9 mouse cellular contexts compared by ENCODE assay signal in genomic region chr19:34772775-34773174, GRCm38 (mm10). TPM values are rescaled to one million over a fixed set of nuclear protein-coding genes. Genes with fewer than 3 reads are reported as not detected.
DNase-seq lines count a peak whose midpoint lies in the region; ATAC-seq lines count a peak whose summit lies in the region.
"Had no signal": no experiment of that assay in that cellular context is flagged by ENCODE, and none has a peak within 500 bp of the region (broad histone marks: within the 10 kb centered on the region; RNA-seq: fewer than 3 reads in every experiment).

No protein-coding gene starts in this region.

- ATAC-seq in intestine, embryonic 14.5 days (replicated peaks; ENCODE audit: low FRiP score, low TSS enrichment, low read depth), result 0 out of 2 replicates have a peak, but pooled peaks have one; percentile 36
- no peak for ATAC-seq in activated CD4-positive, CD25-positive, alpha-beta regulatory T cell, adult 4 months

- 23% methylated on average over 6 of the region's 6 CpGs for WGBS in intestine, embryonic 14.5 days

- H3K4me3 ChIP-seq in intestine, embryonic 14.5 days (ENCODE audit: low read depth, low read length), result no peak overlapping the region
- H3K4me3 ChIP-seq: heart, embryonic 13.5 days had no signal

- no peaks in the 10 kb centered on the region for H3K9me3 ChIP-seq in intestine, embryonic 14.5 days (ENCODE audit: control insufficient read depth, low read length)
- H3K9me3 ChIP-seq: heart, embryonic 13.5 days had no signal

- H3K27me3 ChIP-seq in intestine, embryonic 14.5 days (replicated peaks; ENCODE audit: control insufficient read depth, insufficient read depth, low read length), result no peaks in the 10 kb centered on the region
- H3K27me3 ChIP-seq: heart, embryonic 13.5 days had no signal

- H3K4me1 ChIP-seq in intestine, embryonic 14.5 days (replicated peaks; ENCODE audit: control insufficient read depth, insufficient read depth, low read length), result no peaks in the 10 kb centered on the region
- H3K4me1 ChIP-seq: heart, embryonic 13.5 days had no signal

- H3K36me3 ChIP-seq in intestine, embryonic 14.5 days (ENCODE audit: control insufficient read depth, insufficient read depth, low read length), result no peaks in the 10 kb centered on the region
- H3K36me3 ChIP-seq: heart, embryonic 13.5 days had no signal

- no peak overlapping the region for H3K27ac ChIP-seq in intestine, embryonic 14.5 days (ENCODE audit: low read depth)
- H3K27ac ChIP-seq: heart, embryonic 13.5 days had no signal

- H3K4me2 ChIP-seq in intestine, embryonic 14.5 days (ENCODE audit: low read length), result no peak overlapping the region
- H3K4me2 ChIP-seq: heart, embryonic 13.5 days had no signal

- peak; percentile 11 for DNase-seq in ovary, postnatal 36 days (ENCODE audit: low spot score)
- DNase-seq in ovary, adult 18-20 months (ENCODE audit: low spot score), result no peak
- DNase-seq in adipocyte (ENCODE audit: low spot score), result peak; percentile 85
- peak; percentile 80 for DNase-seq in embryo, embryonic 10.5 days (ENCODE audit: low spot score)
- DNase-seq in intestine, embryonic 14.5 days (ENCODE audit: low spot score), result no peak
- DNase-seq in left cerebral cortex, adult 8-10 months (ENCODE audit: low spot score in 2 of 2), result peak; percentile 12 to 18
- DNase-seq in retina, embryonic 14.5 days (ENCODE audit: low spot score), result peak; percentile 83

- no peak overlapping the region for H3K9ac ChIP-seq in intestine, embryonic 14.5 days (ENCODE audit: low read length)
- H3K9ac ChIP-seq: heart, embryonic 13.5 days had no signal

RNA-seq across cellular contexts. Expression of gene Slc16a12, which starts 25.7 kb away (rescaled TPM):
- polyA plus RNA-seq in intestine, embryonic 14.5 days (2014; fragmentation: Nextera tagmentation; extraction: Ambion mirVana), result 3.9 and 5.1 TPM in 2 replicates
- 1 to 10 TPM; 3.4 to 6.5 (median 3.6) TPM for total RNA-seq in left cerebral cortex, adult 8-10 months (2022)
- polyA plus RNA-seq in activated CD4-positive, CD25-positive, alpha-beta regulatory T cell, adult 4 months (2017; shearing (Covaris generic)), result not detected

Comparison
In these comparisons a context has a peak if more than half of its experiments do, and no peak if none do; other contexts are left out.
1. DNase-seq: peak in ovary, postnatal 36 days (single experiment), adipocyte (single experiment), embryo, embryonic 10.5 days (single experiment), left cerebral cortex, adult 8-10 months (2 of 2) and retina, embryonic 14.5 days (single experiment); none in ovary, adult 18-20 months (single experiment) and intestine, embryonic 14.5 days (single experiment).